Mouse (Mus musculus): ENCODE data around the gene AC141477.1.

- TF ChIP-seq ZC3H11A (IDR thresholded peaks at IDR 0.05; ENCODE audit: borderline replicate concordance, low read depth, low read length) (no peak), CHD2 (IDR thresholded peaks at IDR 0.05; ENCODE audit: low read depth, low read length) (no peak), HCFC1 (IDR thresholded peaks at IDR 0.05; ENCODE audit: borderline replicate concordance, insufficient read depth, low read length) (no peak), ZNF384 (IDR thresholded peaks at IDR 0.05; ENCODE audit: low read depth, low read length) (no peak), MAFK (IDR thresholded peaks at IDR 0.05; ENCODE audit: insufficient read depth, low read depth, low read length) (no peak)
Measured at GRCm38 (mm10) chr10:76455289-76455688, 15.0 kb upstream of the AC141477.1 start.

Data from ES-E14 (cell line).